Mouse (Mus musculus) forebrain, embryonic 11.5 days (tissue): ENCODE measurements around the gene Prkch. TPM values are rescaled to one million over a fixed set of nuclear protein-coding genes. Genes with fewer than 3 reads are reported as not detected.

Experiments
- ATAC-seq: fragments of 200-750 bp; cut with Nextera tagmentation; replicated peaks from 2 replicates; pipeline ENCODE4 v1.8.0; 2017; ENCODE audit warnings: moderate TSS enrichment; ENCODE audit not compliant: low FRiP score
- DNase-seq: peaks from one replicate; pipeline ENCODE4 v3.0.0-alpha.2; 2017; ENCODE audit warnings: low spot score
- H3K27ac ChIP-seq: fragments of 300-500 bp; sonication (generic); 2 replicates; pipeline ENCODE4 v1.5.1; 2014; ENCODE audit warnings: low read depth, low read length
- H3K27me3 ChIP-seq: fragments of 300-500 bp; sonication (generic); 2 replicates; pipeline ENCODE4 v1.6.1; 2014; ENCODE audit warnings: mild to moderate bottlenecking, low read length, mixed read lengths; ENCODE audit not compliant: control insufficient read depth, insufficient read depth
- H3K36me3 ChIP-seq: fragments of 300-500 bp; sonication (generic); 2 replicates; pipeline ENCODE4 v1.6.1; 2014; ENCODE audit warnings: mild to moderate bottlenecking, low read length, moderate library complexity, mixed read lengths; ENCODE audit not compliant: control insufficient read depth, insufficient read depth
- H3K4me1 ChIP-seq: fragments of 300-500 bp; sonication (generic); replicated peaks from 2 replicates; pipeline ENCODE4 v1.6.1; 2014; ENCODE audit warnings: low read length, mixed read lengths; ENCODE audit not compliant: control insufficient read depth, insufficient read depth
- H3K4me2 ChIP-seq: fragments of 300-500 bp; sonication (generic); 2 replicates; pipeline ENCODE4 v1.6.1; 2014; ENCODE audit warnings: low read depth, mild to moderate bottlenecking, low read length, moderate library complexity, mixed read lengths; ENCODE audit not compliant: severe bottlenecking
- H3K4me3 ChIP-seq: fragments of 300-500 bp; sonication (generic); 2 replicates; pipeline ENCODE4 v1.5.1; 2014; ENCODE audit warnings: low read depth, low read length
- H3K9ac ChIP-seq: fragments of 300-500 bp; sonication (generic); 2 replicates; pipeline ENCODE4 v1.6.1; 2014; ENCODE audit warnings: low read length
- H3K9me3 ChIP-seq: fragments of 300-500 bp; sonication (generic); 2 replicates; pipeline ENCODE4 v1.6.1; 2016; ENCODE audit warnings: low read length, mixed read lengths; ENCODE audit not compliant: control insufficient read depth
- WGBS: fragments of 180-500 bp; shearing (Covaris S2); extraction: QIAGEN DNeasy Blood & Tissue Kit; methylation state at CpG from one replicate; pipeline ENCODE4 v1.1.7; 2014; 5-methylcytosine and 5-hydroxymethylcytosine counted together
- polyA plus RNA-seq: library from polyadenylated mRNA; unstranded; fragments of >200 nt; fragmentation: Nextera tagmentation; extraction: Ambion mirVana; gene quantifications from 2 replicates; pipeline ENCODE4 v1.2.1, GENCODE M21; 2014

Gene Prkch
- polyA plus RNA-seq, 1 experiment from 2014 or later: 5.6 TPM

GRCm38 (mm10) chr12:73585850-73586249 is 1.3 kb downstream of the Prkch start:
- WGBS: 0% methylated on average over 7 of the region's 7 CpGs
- no peak for ATAC-seq
- DNase-seq: no peak

GRCm38 (mm10) chr12:73587262-73587661 is 2.7 kb downstream of the Prkch start:
- Histone ChIP-seq H3K4me3 (no peak overlapping the region), H3K27ac (no peak overlapping the region), H3K9me3 (no peaks in the 10 kb centered on the region), H3K4me1 (peaks cover 7% of the 10 kb centered on the region; the same call in 1 of the 2 replicates), H3K36me3 (no peaks in the 10 kb centered on the region), H3K9ac (no peak overlapping the region), H3K4me2 (no peak overlapping the region), H3K27me3 (peaks cover 19% of the 10 kb centered on the region)
- ATAC-seq (no peak), DNase-seq (no peak)
- WGBS: 68% methylated on average over 3 of the region's 3 CpGs

More at GRCm38 (mm10) chr12:73585850-73586249, 1.3 kb downstream of the Prkch start:
- H3K27ac ChIP-seq: no peak overlapping the region
- H3K4me3 ChIP-seq: peak overlapping the region; percentile 61
- H3K27me3 ChIP-seq: peaks cover 19% of the 10 kb centered on the region
- peaks cover 7% of the 10 kb centered on the region; the same call in 1 of the 2 replicates for H3K4me1 ChIP-seq
- H3K36me3 ChIP-seq: no peaks in the 10 kb centered on the region
- no peak overlapping the region for H3K9ac ChIP-seq
- peak overlapping the region; percentile 81 for H3K4me2 ChIP-seq
- no peaks in the 10 kb centered on the region for H3K9me3 ChIP-seq

DNA sequence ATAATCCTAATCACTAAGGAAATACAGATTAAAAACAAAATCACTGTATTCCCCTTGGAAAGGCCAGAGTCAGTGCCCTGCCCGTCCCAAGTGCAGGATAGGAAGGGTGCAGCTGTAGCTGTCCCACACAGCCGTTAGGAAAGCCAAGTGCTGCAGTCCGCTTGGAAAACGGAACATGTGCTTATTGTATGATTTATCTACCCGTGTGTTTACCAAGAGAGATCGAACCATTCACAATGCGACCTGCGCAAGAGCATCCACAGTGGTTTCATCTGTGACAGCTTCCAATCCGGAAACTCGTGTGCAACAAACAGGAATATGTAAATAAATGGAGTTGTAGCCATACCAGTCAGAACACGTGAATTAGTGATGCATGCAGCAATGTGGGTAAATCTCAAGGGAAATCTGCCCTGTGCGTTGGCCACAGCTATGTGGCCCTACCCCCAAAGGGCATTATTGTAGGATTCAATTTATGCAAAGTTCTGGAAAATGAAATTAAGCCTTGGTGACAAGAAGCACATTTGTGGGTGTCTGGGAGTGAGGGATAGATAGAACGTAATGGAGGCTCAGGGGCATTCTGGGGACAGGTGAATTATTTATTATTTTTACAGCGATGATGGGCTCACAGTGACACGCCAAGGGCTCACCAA is 6.2 kb downstream of the Prkch start:
- DNase-seq (no peak), ATAC-seq (no peak)
- WGBS: 88% methylated on average over 15 of the region's 15 CpGs
- H3K4me2 ChIP-seq: no peak overlapping the region
- no peaks in the 10 kb centered on the region for H3K36me3 ChIP-seq
- no peak overlapping the region for H3K4me3 ChIP-seq
- no peak overlapping the region for H3K9ac ChIP-seq
- H3K27me3 ChIP-seq: peaks cover 10% of the 10 kb centered on the region; the same call in 1 of the 2 replicates
- peaks cover 4% of the 10 kb centered on the region; the same call in 1 of the 2 replicates for H3K4me1 ChIP-seq
- H3K27ac ChIP-seq: no peak overlapping the region
- no peaks in the 10 kb centered on the region for H3K9me3 ChIP-seq

GRCm38 (mm10) chr12:73591625-73592024 is 7.0 kb downstream of the Prkch start:
- Histone ChIP-seq H3K36me3 (no peaks in the 10 kb centered on the region), H3K9me3 (no peaks in the 10 kb centered on the region), H3K4me2 (no peak overlapping the region), H3K4me3 (no peak overlapping the region), H3K27ac (no peak overlapping the region), H3K9ac (no peak overlapping the region), H3K4me1 (no peaks in the 10 kb centered on the region), H3K27me3 (peaks cover 4% of the 10 kb centered on the region; the same call in 1 of the 2 replicates)
- ATAC-seq: no peak
- 72% methylated on average over 9 of the region's 11 CpGs for WGBS
- no peak for DNase-seq

DNA sequence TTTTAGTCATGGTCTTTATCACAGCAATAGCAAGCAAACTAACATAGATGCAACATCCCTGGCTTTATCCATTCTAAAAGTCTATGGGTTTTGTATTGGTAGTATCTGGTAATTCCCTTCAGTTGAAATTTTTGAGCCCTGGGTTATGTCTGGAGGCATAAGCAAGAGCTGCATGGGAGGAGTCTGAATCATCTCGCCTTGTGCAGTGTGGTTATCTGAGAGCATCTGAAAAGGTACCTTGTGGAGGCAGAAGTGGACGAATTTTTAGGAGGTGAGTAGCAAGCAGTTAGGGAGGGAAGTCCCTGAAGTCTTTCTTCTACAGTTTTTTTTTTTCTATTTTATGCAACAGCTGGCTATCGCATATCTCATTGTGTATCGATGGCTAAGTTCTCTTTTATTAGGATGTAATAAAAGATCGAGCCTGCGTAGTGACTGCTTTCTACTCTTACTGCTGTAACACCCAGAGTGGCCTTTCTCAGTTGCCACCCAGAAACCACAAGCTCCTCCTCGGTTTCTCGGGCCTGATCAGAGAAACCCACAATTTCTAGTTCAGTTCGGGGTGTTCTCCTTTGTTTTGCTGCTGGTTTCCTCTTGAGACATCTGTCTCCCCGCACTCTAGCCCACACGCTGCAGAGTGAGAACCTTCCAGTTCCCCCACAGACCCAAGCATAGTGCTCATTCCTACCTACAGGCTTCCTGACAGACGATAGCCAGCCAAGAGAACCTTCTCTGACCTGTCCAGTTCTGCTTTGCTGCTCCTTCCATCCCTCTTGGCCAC is 8.6 kb downstream of the Prkch start:
- H3K4me3 ChIP-seq: no peak overlapping the region
- no peak for DNase-seq
- no peaks in the 10 kb centered on the region for H3K4me1 ChIP-seq
- no peaks in the 10 kb centered on the region for H3K27me3 ChIP-seq
- no peak overlapping the region for H3K9ac ChIP-seq
- H3K9me3 ChIP-seq: no peaks in the 10 kb centered on the region
- H3K36me3 ChIP-seq: no peaks in the 10 kb centered on the region
- H3K4me2 ChIP-seq: no peak overlapping the region
- ATAC-seq: no peak
- 89% methylated on average over 12 of the region's 12 CpGs for WGBS
- H3K27ac ChIP-seq: no peak overlapping the region

- whole genome bisulfite sequencing: 87% methylated on average over 9 of the region's 9 CpGs
- H3K36me3 ChIP-seq: no peaks in the 10 kb centered on the region
- H3K27me3 ChIP-seq: no peaks in the 10 kb centered on the region
- H3K9ac ChIP-seq: no peak overlapping the region
- H3K9me3 ChIP-seq: no peaks in the 10 kb centered on the region
- H3K4me2 ChIP-seq: no peak overlapping the region
- ATAC-seq: no peak
- DNase-seq: no peak
- no peak overlapping the region for H3K4me3 ChIP-seq
- no peaks in the 10 kb centered on the region for H3K4me1 ChIP-seq
- H3K27ac ChIP-seq: no peak overlapping the region
These were observed 9.7 kb downstream of the Prkch start for GRCm38 (mm10) chr12:73594177-73594745.

DNA sequence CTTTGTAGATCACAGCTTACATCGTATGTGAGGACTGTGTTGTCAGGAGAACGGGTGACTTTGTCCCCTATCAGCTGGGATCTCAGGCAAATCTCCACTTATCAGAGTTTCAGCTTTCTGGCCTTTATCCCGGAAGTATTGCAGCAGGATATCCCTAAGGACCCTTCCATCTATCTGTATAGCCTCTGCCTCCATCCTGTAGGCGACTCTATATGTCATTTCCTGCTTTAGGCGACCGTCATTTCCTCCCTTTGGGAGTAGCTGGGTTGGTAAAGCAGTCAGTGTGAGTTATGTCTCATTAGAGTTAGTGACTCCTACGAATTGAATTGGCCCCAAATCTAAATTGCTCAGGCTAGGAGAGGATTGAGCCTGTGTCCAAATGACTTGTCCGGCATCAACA is 10.6 kb downstream of the Prkch start:
- WGBS: 82% methylated on average over 8 of the region's 8 CpGs

GRCm38 (mm10) chr12:73598241-73598640 is 13.6 kb downstream of the Prkch start:
- H3K4me2 ChIP-seq: no peak overlapping the region

More for the DNA sequence above, 10.6 kb downstream of the Prkch start:
- H3K36me3 ChIP-seq: no peaks in the 10 kb centered on the region
- no peak for ATAC-seq
- DNase-seq: no peak
- no peaks in the 10 kb centered on the region for H3K4me1 ChIP-seq
- no peak overlapping the region for H3K27ac ChIP-seq
- no peak overlapping the region for H3K9ac ChIP-seq
- no peaks in the 10 kb centered on the region for H3K9me3 ChIP-seq
- H3K27me3 ChIP-seq: no peaks in the 10 kb centered on the region
- no peak overlapping the region for H3K4me3 ChIP-seq
- no peak overlapping the region for H3K4me2 ChIP-seq

More at GRCm38 (mm10) chr12:73598241-73598640, 13.6 kb downstream of the Prkch start:
- H3K36me3 ChIP-seq: no peaks in the 10 kb centered on the region
- 68% methylated on average over 6 of the region's 6 CpGs for WGBS
- no peaks in the 10 kb centered on the region for H3K9me3 ChIP-seq
- no peaks in the 10 kb centered on the region for H3K4me1 ChIP-seq
- no peak overlapping the region for H3K9ac ChIP-seq
- no peaks in the 10 kb centered on the region for H3K27me3 ChIP-seq
- H3K27ac ChIP-seq: no peak overlapping the region
- DNase-seq (no peak), ATAC-seq (no peak)
- H3K4me3 ChIP-seq: no peak overlapping the region
